Mouse (Mus musculus) stomach, postnatal 0 days (tissue): Measurements from ENCODE around the gene Cirbp.

Source experiments
- CTCF ChIP-seq: IDR thresholded peaks from 2 replicates; pipeline ENCODE4 v1.5.1; 2016; ENCODE audit warnings: antibody characterized with exemption, low read depth, mild to moderate bottlenecking, moderate library complexity
- EP300 ChIP-seq: optimal IDR thresholded peaks from 2 replicates; pipeline ENCODE3; 2016; ENCODE audit warnings: antibody characterized with exemption

GRCm38 (mm10) chr10:80172527-80173292 is 6.9 kb downstream of the Cirbp start, which contains the start of gene 1600002K03Rik:
- TF ChIP-seq CTCF (no peak), EP300 (peak; percentile 18)
